Mouse (Mus musculus) lung, postnatal 0 days (tissue): ENCODE measurements around the gene Celf5. TPM values are rescaled to one million over a fixed set of nuclear protein-coding genes. Genes with fewer than 3 reads are reported as not detected.

Source experiments
- ATAC-seq: fragments of 200-750 bp; cut with Nextera tagmentation; 2 replicates; pipeline ENCODE4 v1.8.0; 2017; ENCODE audit warnings: moderate library complexity
- DNase-seq: peaks from one replicate; pipeline ENCODE4 v3.0.0-alpha.2; 2016; ENCODE audit warnings: low spot score
- H3K27ac ChIP-seq: fragments of 300-500 bp; sonication (generic); 2 replicates; pipeline ENCODE4 v1.5.1; 2014; ENCODE audit warnings: antibody characterized with exemption, mild to moderate bottlenecking, low read length, mixed read lengths
- H3K27me3 ChIP-seq: fragments of 300-500 bp; sonication (generic); replicated peaks from 2 replicates; pipeline ENCODE4 v1.6.1; 2014; ENCODE audit warnings: low read length, mixed read lengths; ENCODE audit not compliant: insufficient read depth
- H3K36me3 ChIP-seq: fragments of 300-500 bp; sonication (generic); 2 replicates; pipeline ENCODE4 v1.6.1; 2014; ENCODE audit warnings: low read length, mixed read lengths; ENCODE audit not compliant: insufficient read depth
- H3K4me1 ChIP-seq: fragments of 300-500 bp; sonication (generic); 2 replicates; pipeline ENCODE4 v1.6.1; 2014; ENCODE audit warnings: antibody characterized with exemption, low read depth, low read length, mixed read lengths; ENCODE audit not compliant: insufficient read depth
- H3K4me2 ChIP-seq: fragments of 300-500 bp; sonication (generic); replicated peaks from 2 replicates; pipeline ENCODE4 v1.6.1; 2014; ENCODE audit warnings: low read depth, mild to moderate bottlenecking, low read length, moderate library complexity, mixed read lengths
- H3K4me3 ChIP-seq: fragments of 300-500 bp; sonication (generic); 2 replicates; pipeline ENCODE4 v1.5.1; 2014; ENCODE audit warnings: low read depth, low read length
- H3K9ac ChIP-seq: fragments of 300-500 bp; sonication (generic); replicated peaks from 2 replicates; pipeline ENCODE4 v1.6.1; 2014; ENCODE audit warnings: low read depth, mild to moderate bottlenecking
- H3K9me3 ChIP-seq: fragments of 300-500 bp; sonication (generic); 2 replicates; pipeline ENCODE4 v1.6.1; 2016; ENCODE audit warnings: low read length, mixed read lengths
- CTCF ChIP-seq: IDR thresholded peaks from 2 replicates; pipeline ENCODE4 v1.5.1; 2016; ENCODE audit warnings: antibody characterized with exemption, mild to moderate bottlenecking
- EP300 ChIP-seq: IDR thresholded peaks from 2 replicates; pipeline ENCODE4 v1.6.1; 2016; ENCODE audit warnings: antibody characterized with exemption, mild to moderate bottlenecking, control low read depth
- WGBS: fragments of 180-500 bp; shearing (Covaris S2); extraction: QIAGEN DNeasy Blood & Tissue Kit; methylation state at CpG from one replicate; pipeline ENCODE4 v1.1.7; 2014; 5-methylcytosine and 5-hydroxymethylcytosine counted together
- polyA plus RNA-seq: library from polyadenylated mRNA; unstranded; fragments of >200 nt; fragmentation: Nextera tagmentation; extraction: Ambion mirVana; gene quantifications from 2 replicates; pipeline ENCODE4 v1.2.1, GENCODE M21; 2015

Gene Celf5
- polyA plus RNA-seq, 1 experiment from 2014 or later, result 0.08 TPM

DNA sequence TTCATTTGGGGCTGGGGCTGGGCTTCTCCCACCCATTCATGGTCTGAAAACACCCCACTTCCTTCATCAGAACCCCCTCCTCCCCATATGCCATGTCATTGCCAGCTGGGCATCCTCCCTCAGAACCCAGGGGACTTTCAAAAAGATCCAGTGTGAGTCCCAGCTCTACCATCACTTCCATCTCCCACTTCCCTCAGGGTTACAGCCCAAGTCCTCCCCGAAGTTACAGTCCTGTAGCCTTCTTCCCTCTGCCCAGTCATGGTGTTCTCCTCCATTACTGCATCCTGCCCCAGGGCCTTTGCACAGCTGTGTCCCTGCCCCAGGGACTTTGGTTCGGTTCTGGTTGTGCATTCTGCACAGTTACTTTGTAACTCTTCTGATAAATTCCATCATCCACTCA, 28.4 kb downstream of the Celf5 start:
- ATAC-seq, result no peak
- TF ChIP-seq EP300, result no peak
- no peak for TF ChIP-seq CTCF
- Histone ChIP-seq H3K4me2 (no peak overlapping the region), H3K4me3 (no peak overlapping the region), H3K9ac (no peak overlapping the region), H3K4me1 (peaks cover 3% of the 10 kb centered on the region; the same call in 1 of the 2 replicates), H3K27ac (no peak overlapping the region), H3K9me3 (no peaks in the 10 kb centered on the region), H3K36me3 (no peaks in the 10 kb centered on the region), H3K27me3 (peaks cover 33% of the 10 kb centered on the region)
- WGBS, result 59% methylated on average over 2 of the region's 2 CpGs
- no peak for DNase-seq

DNA sequence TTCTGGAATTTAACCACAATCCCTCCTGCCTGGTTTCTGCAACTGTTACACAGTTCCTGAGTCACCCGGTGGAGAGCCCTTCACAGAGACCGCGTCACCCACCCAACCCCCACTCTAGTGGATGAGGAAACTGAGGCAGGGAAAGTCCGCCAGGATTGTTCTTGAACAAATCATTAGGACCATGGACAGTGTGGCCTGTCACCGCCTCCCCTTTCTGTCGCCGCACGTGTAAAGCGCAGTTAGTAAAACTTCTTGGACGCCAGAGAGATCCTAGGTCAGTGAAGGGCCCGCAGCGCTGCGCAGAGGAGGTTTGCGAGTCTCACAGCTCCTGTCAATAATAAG, 29.6 kb downstream of the Celf5 start:
- no peak overlapping the region for H3K4me2 ChIP-seq
- no peak overlapping the region for H3K27ac ChIP-seq
- no peak overlapping the region for H3K4me3 ChIP-seq
- H3K27me3 ChIP-seq, result peaks cover 35% of the 10 kb centered on the region
- ATAC-seq, result peak; percentile 34
- 1% methylated on average over 14 of the region's 14 CpGs for WGBS
- H3K9ac ChIP-seq, result no peak overlapping the region
- H3K36me3 ChIP-seq, result no peaks in the 10 kb centered on the region
- TF ChIP-seq CTCF (no peak), EP300 (no peak)
- H3K9me3 ChIP-seq, result no peaks in the 10 kb centered on the region
- H3K4me1 ChIP-seq, result peaks cover 3% of the 10 kb centered on the region; the same call in 1 of the 2 replicates
- DNase-seq, result peak; percentile 27

DNA sequence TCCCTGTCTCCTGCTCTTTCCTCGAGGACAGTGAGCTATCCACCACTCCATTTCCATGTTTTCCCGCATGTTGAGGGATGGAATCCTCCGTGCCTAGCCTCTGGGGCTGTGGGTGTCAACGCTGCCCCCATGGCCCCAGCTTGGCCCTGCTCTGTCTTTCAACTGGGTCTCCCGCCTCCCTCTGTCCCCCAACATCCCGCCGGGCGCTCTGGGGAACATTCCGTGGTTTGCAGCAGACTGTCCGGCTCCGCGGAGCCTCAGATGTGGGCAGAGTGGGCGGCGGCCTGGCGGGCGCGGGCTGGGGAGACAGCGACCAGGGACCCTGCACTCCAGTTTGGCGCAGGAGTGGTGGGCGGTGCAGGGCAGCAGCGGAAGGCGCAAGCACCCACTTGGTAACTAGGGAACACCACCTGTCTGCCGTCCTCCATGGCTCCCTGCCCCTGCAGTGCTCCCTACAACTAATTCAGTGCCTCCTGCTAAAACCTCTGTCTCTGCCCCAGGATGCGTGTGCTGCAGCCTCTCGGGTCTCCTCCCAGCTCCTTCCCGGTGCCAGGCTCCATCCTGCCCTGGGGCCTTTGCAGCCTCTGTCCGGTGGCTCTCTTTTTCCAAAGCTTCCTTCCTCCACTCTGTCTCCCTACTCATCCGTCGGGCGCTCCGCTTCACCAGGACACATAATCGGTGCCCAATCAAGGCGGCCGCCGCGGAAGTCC, 30.1 kb downstream of the Celf5 start:
- Histone ChIP-seq H3K9me3 (no peaks in the 10 kb centered on the region), H3K4me3 (no peak overlapping the region), H3K9ac (no peak overlapping the region), H3K4me2 (no peak overlapping the region), H3K27me3 (peaks cover 35% of the 10 kb centered on the region), H3K4me1 (peaks cover 3% of the 10 kb centered on the region; the same call in 1 of the 2 replicates), H3K36me3 (no peaks in the 10 kb centered on the region), H3K27ac (no peak overlapping the region)
- ATAC-seq (no peak; the same call in 1 of the 2 replicates), DNase-seq (no peak)
- TF ChIP-seq EP300 (no peak), CTCF (no peak)
- 8% methylated on average over 35 of the region's 36 CpGs for WGBS

DNA sequence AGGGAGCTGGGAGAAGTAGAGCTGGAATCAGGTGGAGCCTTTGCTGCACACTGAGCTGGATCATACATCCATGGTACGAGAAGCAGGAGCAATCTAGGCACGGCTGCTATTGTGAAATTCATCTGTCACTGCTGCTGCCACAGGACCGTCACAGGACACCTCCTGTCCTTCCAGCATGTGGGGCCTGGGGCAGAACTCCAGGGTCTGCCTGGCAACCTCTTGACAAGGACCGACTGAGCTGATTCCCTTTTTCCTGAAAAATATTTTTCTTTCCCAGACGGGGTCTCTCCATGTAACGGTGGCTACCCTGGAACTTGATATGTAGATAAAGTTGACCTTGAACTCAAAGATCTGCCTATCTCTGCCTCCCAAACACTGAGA, 31.2 kb downstream of the Celf5 start:
- H3K4me1 ChIP-seq, result peaks cover 3% of the 10 kb centered on the region; the same call in 1 of the 2 replicates
- H3K27ac ChIP-seq, result no peak overlapping the region
- H3K36me3 ChIP-seq, result no peaks in the 10 kb centered on the region
- H3K9me3 ChIP-seq, result no peaks in the 10 kb centered on the region
- H3K9ac ChIP-seq, result no peak overlapping the region
- no peak for DNase-seq
- H3K4me3 ChIP-seq, result no peak overlapping the region
- 40% methylated on average over 6 of the region's 6 CpGs for WGBS
- peaks cover 35% of the 10 kb centered on the region for H3K27me3 ChIP-seq
- no peak for TF ChIP-seq EP300
- TF ChIP-seq CTCF, result no peak
- no peak overlapping the region for H3K4me2 ChIP-seq
- no peak for ATAC-seq

DNA sequence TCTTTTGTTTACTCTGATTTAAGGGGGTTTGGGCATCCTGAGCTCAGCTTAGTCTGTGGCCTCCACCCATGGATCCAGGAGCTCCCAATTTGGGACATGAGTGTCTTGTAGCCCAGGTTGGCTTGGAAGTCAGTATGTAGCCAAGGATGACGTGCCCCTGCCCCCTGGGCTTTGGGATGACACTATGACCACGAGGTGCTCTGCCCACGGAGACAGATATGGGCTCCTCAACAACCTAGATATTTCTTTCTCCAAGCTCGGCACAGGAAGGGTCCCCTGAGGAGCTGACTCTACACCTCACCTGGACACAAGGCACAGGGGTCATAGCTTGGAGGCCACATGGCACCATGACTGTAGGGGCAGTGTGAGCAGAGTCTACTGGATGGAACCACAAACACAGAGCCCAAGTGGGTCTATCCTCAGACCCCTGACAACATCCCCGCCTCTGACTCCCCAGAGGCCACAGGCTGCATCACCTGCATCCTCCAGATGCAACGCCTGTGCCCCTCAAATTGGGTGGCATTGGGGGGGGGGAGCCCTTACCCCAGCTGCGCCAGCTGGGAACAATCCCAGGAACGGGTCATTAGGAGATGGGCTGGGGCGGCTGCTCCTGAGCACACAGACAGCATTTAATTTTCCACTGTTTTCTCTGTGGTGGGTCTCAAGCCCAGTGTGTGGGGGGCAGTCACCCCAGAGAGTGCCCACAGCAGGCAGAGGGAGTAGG, 31.7 kb downstream of the Celf5 start:
- no peak for DNase-seq
- Histone ChIP-seq H3K4me3 (no peak overlapping the region), H3K27me3 (peaks cover 35% of the 10 kb centered on the region), H3K36me3 (no peaks in the 10 kb centered on the region), H3K4me2 (no peak overlapping the region), H3K27ac (no peak overlapping the region), H3K9me3 (no peaks in the 10 kb centered on the region), H3K4me1 (peaks cover 3% of the 10 kb centered on the region; the same call in 1 of the 2 replicates), H3K9ac (no peak overlapping the region)
- TF ChIP-seq EP300 (no peak), CTCF (no peak)
- ATAC-seq, result no peak
- 51% methylated on average over 9 of the region's 9 CpGs for WGBS

DNA sequence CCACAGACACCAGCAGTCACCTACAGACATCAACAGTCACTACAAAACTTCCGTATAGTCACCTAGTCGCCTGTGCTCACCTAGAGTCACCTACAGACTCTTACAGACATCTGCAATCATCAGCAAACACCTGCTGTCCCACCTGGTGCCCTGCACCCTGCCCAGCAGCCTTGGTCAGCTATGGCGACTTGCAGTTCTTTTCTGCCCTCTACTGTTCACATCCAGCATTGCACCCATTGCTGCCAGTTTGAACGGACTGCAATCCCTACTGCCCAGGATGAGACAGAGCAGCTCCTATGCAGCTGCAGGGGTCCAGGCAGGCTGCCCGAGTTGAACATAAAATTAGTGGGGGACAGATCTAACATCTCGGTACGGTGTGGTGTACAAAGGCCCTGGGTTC, 32.4 kb downstream of the Celf5 start:
- ATAC-seq, result peak; percentile 73
- 3% methylated on average over 7 of the region's 7 CpGs for WGBS

More for the DNA sequence above, 32.4 kb downstream of the Celf5 start:
- Histone ChIP-seq H3K9me3 (no peaks in the 10 kb centered on the region), H3K4me1 (peaks cover 3% of the 10 kb centered on the region; the same call in 1 of the 2 replicates), H3K27me3 (peaks cover 28% of the 10 kb centered on the region), H3K27ac (no peak overlapping the region), H3K4me2 (no peak overlapping the region), H3K36me3 (no peaks in the 10 kb centered on the region), H3K4me3 (no peak overlapping the region), H3K9ac (no peak overlapping the region)
- peak; percentile 82 for DNase-seq
- TF ChIP-seq EP300 (no peak), CTCF (peak; percentile 100)
